Mouse (Mus musculus) thymus, postnatal 10 days (tissue): Measurements from ENCODE around the gene Nphs1.
"Not testable (repeated sequence)": the region's sequence is repeated elsewhere in the genome, so short reads cannot be mapped to it uniquely, and the experiment has no call there.

Source experiments
- DNase-seq, 2 experiments: peaks; one replicate each; pipeline ENCODE4 v3.0.0; 2021; ENCODE audit warnings: low spot score in 2 of 2

The Nphs1 gene

DNA sequence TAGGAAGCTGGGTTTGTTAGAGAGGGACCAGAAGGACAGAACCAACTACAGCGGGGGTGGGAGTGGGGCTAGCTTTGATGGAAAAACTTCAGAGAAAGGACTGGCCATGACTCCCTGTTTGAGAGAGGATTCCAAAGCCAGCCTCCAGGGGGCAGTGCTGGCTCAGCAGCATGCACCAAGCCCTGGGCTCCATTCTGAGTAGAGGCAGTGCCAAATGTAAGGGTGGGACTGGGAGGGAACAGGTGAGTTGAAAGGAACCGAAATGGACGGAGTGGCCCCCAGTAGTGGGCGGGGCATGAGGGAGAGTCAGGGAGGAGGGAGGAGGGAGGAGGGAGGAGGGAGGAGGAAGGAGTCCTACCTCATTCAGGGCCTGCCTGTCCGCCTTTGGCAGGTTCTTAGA lies 17.4 kb upstream of the Nphs1 start:
- peak in 1 of 2 experiments; percentile 57 for DNase-seq

DNA sequence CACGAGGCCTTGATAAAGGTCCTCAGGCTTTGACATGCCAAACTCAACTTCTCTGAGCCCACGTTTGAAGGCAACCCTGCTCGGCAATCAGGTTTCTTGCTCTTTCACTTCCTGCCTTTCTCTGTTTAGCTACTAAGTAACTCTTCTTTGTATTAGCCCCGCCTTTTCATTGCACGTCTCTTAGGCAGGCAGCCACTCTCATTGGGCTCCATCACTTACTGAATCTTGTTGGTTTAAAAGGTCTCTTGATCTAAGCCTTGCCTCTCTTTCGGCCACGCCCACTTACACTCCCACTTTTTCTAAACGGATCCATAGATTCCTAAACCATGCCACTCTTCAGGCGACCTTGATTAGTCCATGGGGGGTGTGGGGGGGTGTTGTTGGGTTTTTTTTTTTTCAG lies 14.4 kb upstream of the Nphs1 start:
- no peak for DNase-seq

DNA sequence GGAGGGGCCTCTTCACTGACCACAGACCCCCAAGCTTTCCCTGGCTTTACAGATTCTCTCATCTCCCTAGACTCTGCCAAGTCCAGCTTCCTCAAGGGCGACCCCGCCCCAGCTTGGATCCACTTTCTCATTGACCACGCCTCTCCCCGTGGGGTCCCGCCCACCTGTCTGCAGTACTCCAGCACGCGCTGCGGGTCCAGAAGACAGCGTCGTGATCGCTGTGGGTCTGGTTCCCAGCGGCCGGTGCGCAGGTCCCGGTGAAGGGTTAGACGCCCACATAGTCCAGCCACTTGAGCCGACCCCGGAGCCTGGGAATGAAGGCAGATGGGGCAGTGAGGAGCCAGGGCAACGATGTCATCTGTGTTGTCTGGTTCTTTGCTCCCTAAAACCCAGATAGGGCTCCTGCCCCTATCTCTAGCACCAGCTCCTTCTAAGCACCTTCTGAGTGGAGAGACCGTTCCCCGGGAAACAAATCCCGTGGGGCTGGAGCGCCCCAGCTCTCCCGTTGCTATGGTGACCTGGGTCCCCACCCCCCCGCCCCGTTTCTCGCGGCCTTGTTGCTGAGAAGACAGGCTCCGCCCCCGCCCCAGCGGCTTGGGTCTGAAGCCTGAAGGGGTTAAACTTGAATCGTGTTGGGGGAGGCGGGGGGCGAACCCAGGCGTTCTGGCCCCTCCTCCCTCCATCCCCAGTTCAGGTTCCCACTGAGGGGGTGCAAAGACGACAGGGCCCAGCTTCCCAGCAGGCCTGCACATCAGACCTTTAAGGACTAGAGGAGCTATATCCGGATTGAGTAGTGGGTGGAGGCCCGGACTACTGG lies 13.8 kb upstream of the Nphs1 start:
- DNase-seq, result no peak

- peak in 1 of 2 experiments; percentile 35 for DNase-seq
Observed at GRCm38 (mm10) chr7:30444971-30445751, 13.0 kb upstream of the Nphs1 start, which contains the start of gene Aplp1. Aplp1 (minus strand) TSS chr7:30445535.

GRCm38 (mm10) chr7:30450241-30450640 lies 7.9 kb upstream of the Nphs1 start:
- DNase-seq, result no peak

DNA sequence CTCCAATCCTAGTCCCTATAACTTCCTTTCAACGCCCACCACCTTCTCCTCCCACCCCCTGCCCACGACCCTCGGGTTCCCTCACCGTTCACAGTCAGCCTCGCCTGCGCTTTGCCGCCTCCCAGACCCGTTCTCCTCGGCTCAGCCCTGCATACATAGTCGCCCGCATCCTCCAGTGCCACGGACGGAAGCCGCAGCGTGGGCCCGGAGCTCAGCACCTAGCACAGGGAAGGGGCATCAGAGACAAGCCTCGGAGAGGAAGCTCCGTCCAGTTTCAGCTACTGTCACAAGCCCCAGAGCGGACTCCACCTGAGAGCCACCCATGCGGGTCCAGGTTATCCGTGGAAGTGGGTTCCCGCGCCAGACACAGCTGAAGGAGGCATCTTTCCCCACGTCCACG lies 4.8 kb upstream of the Nphs1 start:
- no peak for DNase-seq

GRCm38 (mm10) chr7:30453766-30454165 lies 4.3 kb upstream of the Nphs1 start:
- no peak for DNase-seq

- DNase-seq, result no peak
Observed at GRCm38 (mm10) chr7:30454259-30454658, 3.9 kb upstream of the Nphs1 start.

DNA sequence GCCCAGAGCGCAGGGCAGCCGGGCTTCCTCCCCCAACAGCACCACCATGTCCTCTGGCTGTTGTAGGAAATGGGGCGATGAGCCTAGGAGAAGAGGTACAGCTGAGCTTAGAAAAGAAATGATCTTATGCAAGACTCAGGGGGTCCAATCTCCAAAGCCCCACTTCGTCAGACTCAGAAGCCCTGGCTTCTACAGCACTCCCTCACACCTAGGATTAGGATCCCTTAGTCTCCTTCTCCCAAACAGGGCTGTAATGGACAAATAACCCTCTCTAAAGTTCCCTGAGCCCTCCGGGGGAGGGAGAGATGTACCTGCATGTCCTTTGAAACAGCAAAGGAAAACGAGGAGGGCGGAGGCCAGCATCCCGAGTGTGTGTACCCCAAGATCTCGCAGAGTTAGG lies 1.6 kb upstream of the Nphs1 start:
- no peak for DNase-seq

GRCm38 (mm10) chr7:30456911-30457628 lies 1.0 kb upstream of the Nphs1 start:
- DNase-seq, result no peak

- no peak for DNase-seq
Observed at GRCm38 (mm10) chr7:30459484-30459883, 1.4 kb downstream of the Nphs1 start.

GRCm38 (mm10) chr7:30463568-30463967 lies 5.5 kb downstream of the Nphs1 start:
- no peak for DNase-seq

DNA sequence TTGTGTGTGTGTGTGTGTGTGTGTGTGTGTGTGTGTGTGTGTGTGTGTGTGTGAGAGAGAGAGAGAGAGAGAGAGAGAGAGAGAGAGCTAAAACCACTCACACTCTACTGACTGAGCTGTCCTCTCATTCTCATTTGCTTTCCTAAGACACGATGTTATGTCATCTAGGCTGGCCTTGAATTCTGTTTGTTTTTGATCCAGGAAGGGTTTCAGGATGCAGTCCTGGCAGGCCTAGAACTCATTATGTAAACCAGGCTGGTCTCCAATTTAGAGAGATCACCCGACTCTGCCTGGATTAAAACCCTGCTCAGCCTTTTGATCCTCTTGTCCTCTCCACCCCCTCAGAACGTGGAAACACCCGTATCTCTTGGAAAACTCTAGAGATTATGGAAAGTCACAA lies 5.9 kb downstream of the Nphs1 start:
- DNase-seq, result no peak

DNA sequence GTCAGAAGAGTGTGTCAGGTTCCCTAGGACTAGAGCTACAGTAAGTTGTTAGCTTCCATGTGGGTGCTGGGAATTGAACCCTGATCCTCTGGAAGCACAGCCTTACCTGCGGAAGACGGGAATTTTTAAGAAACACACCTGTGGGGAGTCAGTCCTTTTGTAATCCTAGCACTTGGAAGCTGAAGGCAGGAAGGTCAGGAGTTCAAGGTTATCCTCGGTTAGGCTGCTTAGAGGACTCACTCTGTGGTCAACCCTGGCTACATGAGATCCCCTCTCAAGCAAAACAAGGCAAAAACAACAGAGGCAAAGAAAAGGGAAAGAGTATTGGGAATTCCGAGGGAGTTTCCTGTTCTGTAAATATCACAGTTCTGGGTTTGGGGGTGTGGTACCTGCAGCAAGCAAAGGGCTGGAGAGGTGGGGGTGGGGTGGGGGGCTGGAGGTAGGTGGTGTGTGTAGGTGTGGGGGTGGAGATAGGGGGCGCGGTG lies 6.7 kb downstream of the Nphs1 start:
- DNase-seq, result no peak

- peak in 1 of 2 experiments; percentile 59 for DNase-seq
Observed at GRCm38 (mm10) chr7:30472411-30472810, 14.3 kb downstream of the Nphs1 start.

DNA sequence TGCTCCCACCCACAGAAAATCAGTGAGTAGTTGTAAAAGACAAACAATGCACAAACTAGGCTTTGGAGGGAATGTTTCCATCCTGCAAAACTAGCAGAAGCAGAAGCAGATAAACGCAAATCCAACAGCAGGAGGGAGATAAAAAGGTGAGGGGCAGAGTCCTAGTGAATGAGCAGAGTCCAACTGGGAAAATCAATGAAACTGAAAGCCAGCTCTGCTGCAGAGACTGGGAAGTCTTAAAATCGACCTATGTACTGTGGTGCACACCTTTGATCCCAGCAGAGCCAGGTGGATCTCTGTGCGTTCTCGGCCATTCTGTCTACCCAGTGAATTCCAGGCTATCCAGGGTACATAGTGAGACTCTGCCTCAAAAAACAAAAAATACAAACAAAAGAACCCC lies 16.9 kb downstream of the Nphs1 start:
- no peak for DNase-seq

DNA sequence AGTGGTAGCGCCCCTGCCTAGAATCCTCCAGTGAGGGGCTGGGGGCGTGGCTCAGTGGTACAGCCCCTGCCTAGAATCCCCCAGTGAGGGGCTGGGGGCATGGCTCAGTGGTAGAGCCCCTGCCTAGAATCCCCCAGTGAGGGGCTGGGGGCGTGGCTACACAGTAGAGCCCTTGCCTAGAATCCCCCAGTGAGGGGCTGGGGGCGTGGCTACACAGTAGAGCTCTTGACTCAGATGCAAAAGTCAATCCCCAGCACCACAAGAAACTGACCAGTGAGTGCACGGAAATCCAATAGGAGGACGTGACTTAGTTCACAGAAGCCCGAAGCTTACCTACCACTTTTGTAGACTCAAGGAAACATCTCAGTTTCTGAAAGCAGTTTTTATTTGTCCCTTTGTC lies 18.0 kb downstream of the Nphs1 start:
- not testable (repeated sequence) for DNase-seq

DNA sequence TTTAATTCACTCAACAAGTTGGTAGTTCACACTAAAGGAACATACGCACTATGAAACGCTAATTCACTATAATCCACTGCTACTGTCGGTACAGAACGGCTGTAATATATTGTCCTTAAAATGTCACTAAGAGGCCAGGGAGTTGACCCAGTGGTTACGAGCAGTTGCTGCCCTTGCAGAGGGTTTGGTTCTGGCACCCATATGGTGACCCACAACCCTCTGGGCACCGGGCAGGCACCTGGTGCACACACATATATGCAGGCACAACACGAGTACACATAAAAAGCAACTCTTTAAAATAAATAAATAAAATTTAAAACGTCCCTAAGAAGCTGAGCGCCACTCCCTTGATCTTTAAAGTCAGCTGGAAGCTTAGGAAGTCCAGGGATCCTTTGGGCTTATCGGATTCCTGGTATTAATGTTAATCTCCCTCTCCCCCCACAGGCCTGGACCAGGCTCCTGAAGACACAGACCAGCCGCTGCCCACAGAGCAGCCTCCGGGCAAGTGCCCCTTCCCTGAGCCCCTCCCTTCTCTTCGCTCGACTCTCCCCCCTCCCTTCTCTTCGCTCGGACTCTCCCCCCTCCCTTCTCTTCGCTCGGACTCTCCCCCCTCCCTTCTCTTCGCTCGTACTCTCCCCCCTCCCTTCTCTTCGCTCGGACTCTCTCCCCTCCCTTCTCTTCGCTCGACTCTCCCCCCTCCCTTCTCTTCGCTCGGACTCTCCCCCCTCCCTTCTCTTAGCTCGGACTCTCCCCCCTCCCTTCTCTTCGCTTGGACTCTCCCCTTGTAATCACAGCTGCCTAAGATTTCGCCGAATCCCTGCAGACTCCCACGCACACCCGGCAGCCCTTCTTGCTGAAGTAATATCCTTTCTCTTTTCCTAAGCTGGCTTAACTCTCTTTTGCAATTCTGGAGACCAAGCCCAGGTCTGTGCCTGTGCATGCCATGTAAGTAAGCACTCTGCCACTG lies 19.6 kb downstream of the Nphs1 start:
- no peak for DNase-seq

DNA sequence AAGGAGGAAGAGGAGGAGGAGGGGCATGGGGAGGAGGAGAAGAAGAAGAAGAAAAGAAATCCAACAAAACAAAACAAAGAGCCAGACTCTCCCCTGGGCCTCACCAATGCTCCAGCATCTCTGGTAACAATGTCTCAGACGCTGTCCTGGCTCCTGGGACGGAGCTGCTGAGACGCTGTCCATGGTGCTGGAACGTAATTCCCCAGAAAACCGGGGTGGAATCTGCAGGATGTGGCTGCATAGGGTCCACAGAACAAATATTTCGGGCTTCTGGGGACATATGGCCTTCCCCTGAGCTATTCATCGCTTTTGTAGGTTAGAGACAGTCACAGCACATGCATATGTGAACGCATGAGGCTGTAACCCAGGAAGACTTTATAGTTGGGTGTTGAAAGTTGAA lies 26.1 kb downstream of the Nphs1 start:
- DNase-seq, result no peak

- peak in 1 of 2 experiments; percentile 53 for DNase-seq
Observed at GRCm38 (mm10) chr7:30490251-30490956, 32.3 kb downstream of the Nphs1 start.
